Mouse (Mus musculus) liver, adult 2 months (tissue): ENCODE results near the gene Myo5a.

ENCODE experiments used
- CTCF ChIP-seq: fragments of 200-500 bp; IDR thresholded peaks from 2 replicates; pipeline ENCODE4 v1.5.1; 2011; ENCODE audit warnings: low read depth, low read length, control low read depth
- POLR2A ChIP-seq: fragments of 200-500 bp; IDR thresholded peaks from 2 replicates; pipeline ENCODE4 v1.6.1; 2011; ENCODE audit warnings: low read length, control low read depth; ENCODE audit not compliant: insufficient read depth; ENCODE audit errors: extremely low read depth

- TF ChIP-seq CTCF (no peak), POLR2A (peak; percentile 85)
These were observed 33.1 kb upstream of the Myo5a start, which contains the start of gene Arpp19 for GRCm38 (mm10) chr9:75037451-75038356.
